Mouse (Mus musculus): ENCODE measurements around the gene Iars. TPM values are rescaled to one million over a fixed set of nuclear protein-coding genes. Genes with fewer than 3 reads are reported as not detected.

The Iars gene
- polyA plus RNA-seq, 2 experiments = 61.8 to 68.3 TPM

GRCm38 (mm10) chr13:49703216-49703779 is 21.4 kb downstream of the Iars start:
- H3K36me3 ChIP-seq (ENCODE audit: control insufficient read depth, insufficient read depth, low read length) = peaks cover 75% of the 10 kb centered on the region
- WGBS = 92% methylated on average over 11 of the region's 11 CpGs
- no peaks in the 10 kb centered on the region for H3K9me3 ChIP-seq (ENCODE audit: control insufficient read depth, low read length)
- H3K4me2 ChIP-seq (replicated peaks; ENCODE audit: low read depth, low read length, severe bottlenecking) = no peak overlapping the region
- H3K4me1 ChIP-seq (ENCODE audit: control insufficient read depth, insufficient read depth, low read length) = no peaks in the 10 kb centered on the region
- no peak overlapping the region for H3K9ac ChIP-seq (ENCODE audit: low read depth, low read length, severe bottlenecking)
- no peaks in the 10 kb centered on the region for H3K27me3 ChIP-seq (ENCODE audit: control insufficient read depth, insufficient read depth, low read length)
- DNase-seq (ENCODE audit: low spot score) = no peak
- H3K4me3 ChIP-seq (replicated peaks; ENCODE audit: low read length) = no peak overlapping the region
- TF ChIP-seq POLR2A (IDR thresholded peaks at IDR 0.05; ENCODE audit: borderline replicate concordance, extremely low read depth, insufficient read depth, insufficient read length) = no peak
- no peak overlapping the region for H3K27ac ChIP-seq (replicated peaks; ENCODE audit: low read depth, low read length)
- ATAC-seq (ENCODE audit: low FRiP score, low read depth) = no peak

GRCm38 (mm10) chr13:49706032-49706690 is 24.3 kb downstream of the Iars start:
- no peak for DNase-seq (ENCODE audit: low spot score)
- WGBS = 96% methylated on average over 3 of the region's 3 CpGs
- Histone ChIP-seq H3K27me3 (ENCODE audit: control insufficient read depth, insufficient read depth, low read length) (no peaks in the 10 kb centered on the region), H3K4me2 (replicated peaks; ENCODE audit: low read depth, low read length, severe bottlenecking) (no peak overlapping the region), H3K9me3 (ENCODE audit: control insufficient read depth, low read length) (no peaks in the 10 kb centered on the region), H3K27ac (replicated peaks; ENCODE audit: low read depth, low read length) (no peak overlapping the region), H3K4me1 (ENCODE audit: control insufficient read depth, insufficient read depth, low read length) (no peaks in the 10 kb centered on the region), H3K9ac (ENCODE audit: low read depth, low read length, severe bottlenecking) (no peak overlapping the region), H3K4me3 (replicated peaks; ENCODE audit: low read length) (no peak overlapping the region), H3K36me3 (ENCODE audit: control insufficient read depth, insufficient read depth, low read length) (peaks cover 90% of the 10 kb centered on the region)
- no peak for TF ChIP-seq POLR2A (IDR thresholded peaks at IDR 0.05; ENCODE audit: borderline replicate concordance, extremely low read depth, insufficient read depth, insufficient read length)
- ATAC-seq (ENCODE audit: low FRiP score, low read depth) = no peak

GRCm38 (mm10) chr13:49708311-49708710 is 26.4 kb downstream of the Iars start:
- no peaks in the 10 kb centered on the region for H3K9me3 ChIP-seq (ENCODE audit: control insufficient read depth, low read length)
- ATAC-seq (ENCODE audit: low FRiP score, low read depth) = no peak

GRCm38 (mm10) chr13:49712047-49712721 is 30.3 kb downstream of the Iars start:
- H3K27ac ChIP-seq (replicated peaks; ENCODE audit: low read depth, low read length) = no peak overlapping the region
- DNase-seq (ENCODE audit: low spot score) (no peak), ATAC-seq (ENCODE audit: low FRiP score, low read depth) (no peak)
- peaks cover 83% of the 10 kb centered on the region for H3K36me3 ChIP-seq (ENCODE audit: control insufficient read depth, insufficient read depth, low read length)
- H3K9ac ChIP-seq (ENCODE audit: low read depth, low read length, severe bottlenecking) = no peak overlapping the region
- no peak overlapping the region for H3K4me2 ChIP-seq (replicated peaks; ENCODE audit: low read depth, low read length, severe bottlenecking)
- no peaks in the 10 kb centered on the region for H3K4me1 ChIP-seq (ENCODE audit: control insufficient read depth, insufficient read depth, low read length)
- 93% methylated on average over 12 of the region's 12 CpGs for WGBS
- TF ChIP-seq POLR2A (IDR thresholded peaks at IDR 0.05; ENCODE audit: borderline replicate concordance, extremely low read depth, insufficient read depth, insufficient read length) = no peak
- H3K4me3 ChIP-seq (replicated peaks; ENCODE audit: low read length) = no peak overlapping the region
- no peaks in the 10 kb centered on the region for H3K27me3 ChIP-seq (ENCODE audit: control insufficient read depth, insufficient read depth, low read length)
- no peaks in the 10 kb centered on the region for H3K9me3 ChIP-seq (ENCODE audit: control insufficient read depth, low read length)

More at GRCm38 (mm10) chr13:49708311-49708710, 26.4 kb downstream of the Iars start:
- no peak for DNase-seq (ENCODE audit: low spot score)
- no peak overlapping the region for H3K4me3 ChIP-seq (replicated peaks; ENCODE audit: low read length)
- TF ChIP-seq POLR2A (IDR thresholded peaks at IDR 0.05; ENCODE audit: borderline replicate concordance, extremely low read depth, insufficient read depth, insufficient read length) = no peak
- H3K27me3 ChIP-seq (ENCODE audit: control insufficient read depth, insufficient read depth, low read length) = no peaks in the 10 kb centered on the region
- no peak overlapping the region for H3K27ac ChIP-seq (replicated peaks; ENCODE audit: low read depth, low read length)
- no peak overlapping the region for H3K9ac ChIP-seq (ENCODE audit: low read depth, low read length, severe bottlenecking)
- no peaks in the 10 kb centered on the region for H3K4me1 ChIP-seq (ENCODE audit: control insufficient read depth, insufficient read depth, low read length)
- H3K4me2 ChIP-seq (replicated peaks; ENCODE audit: low read depth, low read length, severe bottlenecking) = no peak overlapping the region
- 91% methylated on average over 8 of the region's 8 CpGs for WGBS
- peaks cover 85% of the 10 kb centered on the region for H3K36me3 ChIP-seq (ENCODE audit: control insufficient read depth, insufficient read depth, low read length)

- ATAC-seq (ENCODE audit: low FRiP score, low read depth) = no peak
- H3K9me3 ChIP-seq (ENCODE audit: control insufficient read depth, low read length) = no peaks in the 10 kb centered on the region
- no peaks in the 10 kb centered on the region for H3K27me3 ChIP-seq (ENCODE audit: control insufficient read depth, insufficient read depth, low read length)
- H3K4me1 ChIP-seq (ENCODE audit: control insufficient read depth, insufficient read depth, low read length) = no peaks in the 10 kb centered on the region
- WGBS = 85% methylated on average over 3 of the region's 3 CpGs
- TF ChIP-seq POLR2A (IDR thresholded peaks at IDR 0.05; ENCODE audit: borderline replicate concordance, extremely low read depth, insufficient read depth, insufficient read length) = no peak
- no peak overlapping the region for H3K4me3 ChIP-seq (replicated peaks; ENCODE audit: low read length)
- no peak overlapping the region for H3K9ac ChIP-seq (ENCODE audit: low read depth, low read length, severe bottlenecking)
- no peak overlapping the region for H3K4me2 ChIP-seq (replicated peaks; ENCODE audit: low read depth, low read length, severe bottlenecking)
- H3K36me3 ChIP-seq (ENCODE audit: control insufficient read depth, insufficient read depth, low read length) = peaks cover 96% of the 10 kb centered on the region
- H3K27ac ChIP-seq (replicated peaks; ENCODE audit: low read depth, low read length) = no peak overlapping the region
- no peak for DNase-seq (ENCODE audit: low spot score)
Observed at GRCm38 (mm10) chr13:49719310-49719709, 37.4 kb downstream of the Iars start.

Measured in limb, embryonic 14.5 days (tissue).